In the genomic region with DNA sequence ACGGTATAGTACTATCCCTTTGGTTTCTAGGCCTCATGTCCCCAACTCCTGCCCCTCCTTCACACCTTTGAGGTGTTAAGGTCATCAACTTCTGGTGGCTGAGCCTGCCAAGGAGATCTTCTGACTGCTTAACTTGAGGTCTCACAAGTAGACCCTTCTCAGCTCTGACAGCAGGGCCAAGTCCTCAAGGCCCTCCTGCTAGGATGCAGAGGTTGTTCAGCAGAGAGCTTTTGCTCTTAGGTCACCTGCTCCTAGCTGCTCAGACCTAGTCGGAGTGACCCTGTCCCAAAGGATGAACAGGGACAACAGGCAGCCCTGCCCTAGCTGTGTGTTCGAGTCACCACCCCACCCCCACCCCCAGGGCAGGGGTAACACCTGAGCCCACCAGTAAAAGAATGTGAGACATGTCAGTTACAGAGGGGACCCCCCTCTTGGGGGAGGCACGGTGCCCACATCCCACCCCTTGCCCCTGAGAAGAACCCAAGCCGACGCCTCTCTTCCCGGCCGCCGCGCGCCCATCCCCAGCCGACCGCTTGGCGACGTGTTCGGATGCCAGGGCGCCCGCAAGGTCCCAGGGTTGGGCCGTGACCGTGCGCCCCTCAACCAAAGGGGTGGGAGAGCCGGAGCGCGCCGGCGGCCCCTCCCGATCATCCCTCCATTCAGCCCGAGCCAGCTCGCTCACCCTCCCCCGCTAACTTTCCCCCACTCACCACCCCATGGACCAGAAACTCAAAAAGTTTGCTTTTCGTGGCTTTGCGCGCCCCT, we compare ENCODE assay signal across 8 mouse cellular contexts. TPM values are rescaled to one million over a fixed set of nuclear protein-coding genes. Genes with fewer than 3 reads are reported as not detected.
DNase-seq lines count a peak whose midpoint lies in the region; ATAC-seq and TF ChIP-seq lines count a peak whose summit lies in the region.

No protein-coding gene starts in this region.

- peak overlapping the region; percentile 91 for H3K9ac ChIP-seq in heart, embryonic 11.5 days (ENCODE audit: low read depth, low read length)
- peak overlapping the region; percentile 85 for H3K9ac ChIP-seq in ES-Bruce4 (ENCODE audit: low read depth, poor library complexity, severe bottlenecking)
- peak overlapping the region; percentile 85 for H3K9ac ChIP-seq in neural tube, embryonic 14.5 days (replicated peaks; ENCODE audit: low read depth, low read length)

- no peaks in the 10 kb centered on the region for H3K36me3 ChIP-seq in heart, embryonic 11.5 days (ENCODE audit: control insufficient read depth, insufficient read depth, low read length)
- no peaks in the 10 kb centered on the region for H3K36me3 ChIP-seq in ES-Bruce4 (ENCODE audit: control insufficient read depth, insufficient read depth, low read length, poor library complexity, severe bottlenecking)
- H3K36me3 ChIP-seq in forebrain, embryonic 10.5 days (replicated peaks): no peaks in the 10 kb centered on the region
- H3K36me3 ChIP-seq in neural tube, embryonic 14.5 days (ENCODE audit: control insufficient read depth, insufficient read depth, low read length): no peaks in the 10 kb centered on the region

- no peak for TF ChIP-seq CTCF in ES-Bruce4 (IDR thresholded peaks at IDR 0.05; ENCODE audit: low read depth, low read length)

- no peak for DNase-seq in heart, adult 8-10 months (ENCODE audit: low spot score)
- peak; percentile 35 for DNase-seq in forebrain, embryonic 10.5 days (ENCODE audit: extremely low spot score, low spot score)
- DNase-seq in kidney, postnatal 10 days: peak; percentile 64
- no peak for DNase-seq in right cerebral cortex, postnatal 36 days (ENCODE audit: low spot score in 2 of 2)

- H3K9me3 ChIP-seq in heart, embryonic 11.5 days (replicated peaks; ENCODE audit: control insufficient read depth, low read length): no peaks in the 10 kb centered on the region
- H3K9me3 ChIP-seq in ES-Bruce4 (replicated peaks; ENCODE audit: control insufficient read depth, insufficient read depth, low read length, poor library complexity, severe bottlenecking): no peaks in the 10 kb centered on the region
- H3K9me3 ChIP-seq in forebrain, embryonic 10.5 days: no peaks in the 10 kb centered on the region
- no peaks in the 10 kb centered on the region for H3K9me3 ChIP-seq in neural tube, embryonic 14.5 days (ENCODE audit: control insufficient read depth, low read length)

- WGBS in heart, embryonic 11.5 days (ENCODE audit: insufficient replicate concordance): under 1% methylated on average over 32 of the region's 33 CpGs
- 1% methylated on average over 33 of the region's 33 CpGs for WGBS in forebrain, embryonic 10.5 days
- WGBS in neural tube, embryonic 14.5 days: 1% methylated on average over 32 of the region's 33 CpGs

- H3K27ac ChIP-seq in heart, embryonic 11.5 days (ENCODE audit: low read depth, low read length): peak overlapping the region; percentile 100
- H3K27ac ChIP-seq in ES-Bruce4 (ENCODE audit: insufficient read depth, low read length): no peak overlapping the region
- peak overlapping the region; percentile 94 for H3K27ac ChIP-seq in forebrain, embryonic 10.5 days
- peak overlapping the region; percentile 98 for H3K27ac ChIP-seq in neural tube, embryonic 14.5 days (ENCODE audit: low read depth, low read length)

- peaks cover 52% of the 10 kb centered on the region for H3K4me1 ChIP-seq in heart, embryonic 11.5 days (ENCODE audit: control insufficient read depth, insufficient read depth, low read length)
- H3K4me1 ChIP-seq in ES-Bruce4 (ENCODE audit: control insufficient read depth, insufficient read depth, low read length): no peaks in the 10 kb centered on the region
- peaks cover 98% of the 10 kb centered on the region for H3K4me1 ChIP-seq in forebrain, embryonic 10.5 days
- peaks cover 74% of the 10 kb centered on the region for H3K4me1 ChIP-seq in neural tube, embryonic 14.5 days (ENCODE audit: control insufficient read depth, insufficient read depth, low read length)

- no peak for TF ChIP-seq EP300 in ES-Bruce4 (IDR thresholded peaks at IDR 0.05; ENCODE audit: insufficient read depth, low read depth, low read length)

- H3K27me3 ChIP-seq in heart, embryonic 11.5 days (ENCODE audit: control insufficient read depth, insufficient read depth, low read length): no peaks in the 10 kb centered on the region; the same call in 1 of the 2 replicates
- peaks cover 12% of the 10 kb centered on the region for H3K27me3 ChIP-seq in ES-Bruce4 (ENCODE audit: control insufficient read depth, insufficient read depth, low read length, poor library complexity, severe bottlenecking)
- peaks cover 54% of the 10 kb centered on the region for H3K27me3 ChIP-seq in forebrain, embryonic 10.5 days (ENCODE audit: poor library complexity, severe bottlenecking)
- no peaks in the 10 kb centered on the region for H3K27me3 ChIP-seq in neural tube, embryonic 14.5 days (ENCODE audit: control insufficient read depth, insufficient read depth, low read length)

- H3K4me2 ChIP-seq in heart, embryonic 11.5 days: peak overlapping the region; percentile 94
- H3K4me2 ChIP-seq in neural tube, embryonic 14.5 days (ENCODE audit: low read depth, low read length): peak overlapping the region; percentile 91

- no peak for TF ChIP-seq POLR2A in ES-Bruce4 (IDR thresholded peaks at IDR 0.05; ENCODE audit: insufficient read depth, low read length)

- H3K4me3 ChIP-seq in heart, embryonic 11.5 days (ENCODE audit: low read depth, low read length): peak overlapping the region; percentile 74
- H3K4me3 ChIP-seq in ES-Bruce4 (ENCODE audit: low read depth, low read length): peak overlapping the region; percentile 58
- H3K4me3 ChIP-seq in forebrain, embryonic 10.5 days: peak overlapping the region; percentile 71
- peak overlapping the region; percentile 49 for H3K4me3 ChIP-seq in neural tube, embryonic 14.5 days (ENCODE audit: low read depth, low read length)

- ATAC-seq in heart, embryonic 11.5 days (replicated peaks; ENCODE audit: insufficient number of reproducible peaks, low FRiP score, low TSS enrichment): no peak
- ATAC-seq in neural tube, embryonic 14.5 days (ENCODE audit: low read depth): no peak
- no peak for ATAC-seq in erythroid progenitor cell, adult 5-6 weeks (replicated peaks; ENCODE audit: low FRiP score, poor library complexity, severe bottlenecking)

RNA-seq across cellular contexts. Expression of a gene that starts 14.7 kb away (rescaled TPM):
- polyA plus RNA-seq in heart, embryonic 11.5 days (2014; fragmentation: Nextera tagmentation; extraction: Ambion mirVana): 8.1 and 9.8 TPM in 2 replicates
- total RNA-seq in heart, adult 8-10 months (2022): 1 to 10 TPM; 7.4 to 9.5 (median 7.7) TPM
- 5.7 and 8.3 TPM in 2 replicates for polyA plus RNA-seq in ES-Bruce4 (2011; ENCODE audit: insufficient read depth, insufficient read length, low read depth, missing spikeins)
- polyA plus RNA-seq in forebrain, embryonic 10.5 days (2016; fragmentation: Nextera tagmentation; extraction: Ambion mirVana): 15.1 and 16.0 TPM in 2 replicates
- polyA plus RNA-seq in neural tube, embryonic 14.5 days (2014; fragmentation: Nextera tagmentation; extraction: Ambion mirVana): 13.3 and 13.6 TPM in 2 replicates
- 5.9 and 10.5 TPM in 2 replicates for total RNA-seq in erythroid progenitor cell, adult 5-6 weeks (2015; ENCODE audit: low replicate concordance)
- 5.5 and 11.9 TPM in 2 replicates for total RNA-seq in erythroid progenitor cell, adult 5-6 weeks (2017; ENCODE audit: low replicate concordance)

RNA-seq across cellular contexts. Expression of a gene that starts 23.0 kb away (rescaled TPM):
- 73.2 and 76.1 TPM in 2 replicates for polyA plus RNA-seq in heart, embryonic 11.5 days (2014; fragmentation: Nextera tagmentation; extraction: Ambion mirVana)
- total RNA-seq in heart, adult 8-10 months (2022): 10 to 100 TPM; 56.8 to 62.6 (median 60.6) TPM
- 1.5 and 1.9 TPM in 2 replicates for polyA plus RNA-seq in ES-Bruce4 (2011; ENCODE audit: insufficient read depth, insufficient read length, low read depth, missing spikeins)
- 34.7 and 39.7 TPM in 2 replicates for polyA plus RNA-seq in forebrain, embryonic 10.5 days (2016; fragmentation: Nextera tagmentation; extraction: Ambion mirVana)
- 139 and 179 TPM in 2 replicates for polyA plus RNA-seq in neural tube, embryonic 14.5 days (2014; fragmentation: Nextera tagmentation; extraction: Ambion mirVana)
- not detected in 2 replicates for total RNA-seq in erythroid progenitor cell, adult 5-6 weeks (2015; ENCODE audit: low replicate concordance)
- total RNA-seq in erythroid progenitor cell, adult 5-6 weeks (2017; ENCODE audit: low replicate concordance): not detected in 2 replicates

RNA-seq across cellular contexts. Expression of a gene that starts 24.0 kb away (rescaled TPM):
- 75.6 and 78.6 TPM in 2 replicates for polyA plus RNA-seq in heart, embryonic 11.5 days (2014; fragmentation: Nextera tagmentation; extraction: Ambion mirVana)
- total RNA-seq in heart, adult 8-10 months (2022): 10 to 100 TPM; 53.6 to 60.6 (median 56.2) TPM
- polyA plus RNA-seq in ES-Bruce4 (2011; ENCODE audit: insufficient read depth, insufficient read length, low read depth, missing spikeins): 113 and 120 TPM in 2 replicates
- polyA plus RNA-seq in forebrain, embryonic 10.5 days (2016; fragmentation: Nextera tagmentation; extraction: Ambion mirVana): 193 and 197 TPM in 2 replicates
- 80.3 and 89.8 TPM in 2 replicates for polyA plus RNA-seq in neural tube, embryonic 14.5 days (2014; fragmentation: Nextera tagmentation; extraction: Ambion mirVana)
- 14.7 and 18.0 TPM in 2 replicates for total RNA-seq in erythroid progenitor cell, adult 5-6 weeks (2015; ENCODE audit: low replicate concordance)
- 13.7 and 18.1 TPM in 2 replicates for total RNA-seq in erythroid progenitor cell, adult 5-6 weeks (2017; ENCODE audit: low replicate concordance)

RNA-seq across cellular contexts. Expression of a gene that starts 44.6 kb away (rescaled TPM):
- not detected in 2 replicates for polyA plus RNA-seq in heart, embryonic 11.5 days (2014; fragmentation: Nextera tagmentation; extraction: Ambion mirVana)
- not detected for total RNA-seq in heart, adult 8-10 months (2022)
- polyA plus RNA-seq in ES-Bruce4 (2011; ENCODE audit: insufficient read depth, insufficient read length, low read depth, missing spikeins): not detected in 2 replicates
- polyA plus RNA-seq in forebrain, embryonic 10.5 days (2016; fragmentation: Nextera tagmentation; extraction: Ambion mirVana): 0.06 TPM in 1 of 2 replicates, not detected in the other
- polyA plus RNA-seq in neural tube, embryonic 14.5 days (2014; fragmentation: Nextera tagmentation; extraction: Ambion mirVana): 0.14 and 0.16 TPM in 2 replicates
- total RNA-seq in erythroid progenitor cell, adult 5-6 weeks (2015; ENCODE audit: low replicate concordance): not detected in 2 replicates
- not detected in 2 replicates for total RNA-seq in erythroid progenitor cell, adult 5-6 weeks (2017; ENCODE audit: low replicate concordance)

Comparison
In these comparisons a context has a peak if more than half of its experiments do, and no peak if none do; other contexts are left out.
1. DNase-seq: peak in forebrain, embryonic 10.5 days (single experiment) and kidney, postnatal 10 days (single experiment); none in heart, adult 8-10 months (single experiment) and right cerebral cortex, postnatal 36 days (0 of 2).
2. RNA of a gene that starts 23.0 kb away (polyA plus RNA-seq): 139 to 179 TPM in neural tube, embryonic 14.5 days, 73.2 to 76.1 TPM in heart, embryonic 11.5 days and 34.7 to 39.7 TPM in forebrain, embryonic 10.5 days; 1.5 to 1.9 TPM in ES-Bruce4; every median in the first group is over 10 times any median in the second.
3. Peak in every context shown above with its lines, with median percentiles within 50 percentile points of each other: H3K4me3 ChIP-seq and H3K9ac ChIP-seq.